Mouse (Mus musculus) inflammation-experienced regulatory T-cells, adult 16 weeks (primary cell): ENCODE results near the gene Btc. TPM values are rescaled to one million over a fixed set of nuclear protein-coding genes. Genes with fewer than 3 reads are reported as not detected.

ENCODE experiments used
- polyA plus RNA-seq: library from polyadenylated mRNA; unstranded; fragments of 100-300 nt; shearing (Covaris generic); gene quantifications from one replicate; pipeline ENCODE4 v1.2.1, GENCODE M21; 2017

Btc gene
- polyA plus RNA-seq: 1.5 TPM

GRCm38 (mm10) chr5:91402339-91403211, at the start of gene Btc:
Btc (minus strand) TSS chr5:91402994.

Other genes starting within 250 kb of the Btc start
- not detected for gene Parm1, start 114.6 kb upstream of the Btc start, polyA plus RNA-seq